Mouse (Mus musculus): ENCODE results near the gene Sult2a6.

The Sult2a6 gene

DNA sequence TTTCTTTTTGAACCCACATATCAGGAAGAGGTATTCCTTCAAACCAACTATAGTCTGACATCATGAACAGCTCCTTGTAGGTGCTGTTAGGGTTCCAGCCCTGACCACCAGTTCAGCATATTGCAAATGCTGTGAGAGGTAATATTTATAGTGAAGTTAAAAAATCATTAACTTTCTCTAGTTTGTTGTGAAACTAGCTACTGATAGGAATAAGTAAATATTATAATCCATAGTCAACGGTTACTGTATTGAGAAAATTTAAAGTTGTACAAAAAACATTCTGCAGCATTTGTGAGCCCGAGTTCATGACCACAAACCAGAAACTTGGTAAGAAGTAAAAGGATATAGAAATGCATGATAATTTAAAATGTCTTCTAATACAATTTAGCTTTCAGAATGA is at the start of gene Sult2a6:
Gene Sult2a6, minus strand, starts transcription at position 101 of the 400 bp plus-strand sequence.
- DNase-seq = no peak

DNA sequence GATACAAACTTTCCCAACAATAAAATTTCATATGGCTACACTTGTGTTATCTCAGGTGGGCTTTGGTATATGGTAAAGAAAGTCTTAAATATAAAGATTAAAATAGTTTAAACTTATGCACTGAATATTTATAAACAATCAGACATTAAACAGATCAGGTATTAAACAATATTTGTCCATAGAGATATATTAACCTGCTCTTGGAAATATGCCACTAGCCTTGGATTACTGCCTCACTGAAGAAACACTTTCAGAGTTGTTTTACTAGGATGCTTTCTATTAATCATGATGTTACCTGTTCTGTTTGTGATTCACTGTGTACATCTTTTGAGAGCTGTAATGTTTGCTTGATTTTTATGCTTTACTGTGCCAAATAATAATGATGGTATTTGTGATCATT is 39.4 kb downstream of the Sult2a6 start:
- no peak for DNase-seq

DNA sequence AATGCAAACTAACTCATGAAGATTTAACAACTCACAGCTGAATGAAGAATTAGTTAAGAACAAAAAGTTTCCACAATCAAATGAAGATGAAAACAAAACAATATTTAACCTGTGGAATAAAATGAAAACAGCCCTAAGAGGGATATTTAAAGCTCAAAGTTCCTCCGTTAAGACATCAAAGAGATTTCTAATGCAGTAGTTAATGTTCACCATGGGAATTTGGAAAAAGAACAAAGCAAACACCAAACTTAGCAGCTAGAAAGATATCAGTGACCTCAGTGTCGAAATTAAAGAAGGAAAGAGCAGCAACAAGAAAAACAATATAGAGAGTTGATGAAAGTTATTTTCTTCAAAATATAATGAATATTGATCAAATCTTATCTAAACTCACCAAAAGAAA is 51.3 kb downstream of the Sult2a6 start:
- DNase-seq = no peak

DNA sequence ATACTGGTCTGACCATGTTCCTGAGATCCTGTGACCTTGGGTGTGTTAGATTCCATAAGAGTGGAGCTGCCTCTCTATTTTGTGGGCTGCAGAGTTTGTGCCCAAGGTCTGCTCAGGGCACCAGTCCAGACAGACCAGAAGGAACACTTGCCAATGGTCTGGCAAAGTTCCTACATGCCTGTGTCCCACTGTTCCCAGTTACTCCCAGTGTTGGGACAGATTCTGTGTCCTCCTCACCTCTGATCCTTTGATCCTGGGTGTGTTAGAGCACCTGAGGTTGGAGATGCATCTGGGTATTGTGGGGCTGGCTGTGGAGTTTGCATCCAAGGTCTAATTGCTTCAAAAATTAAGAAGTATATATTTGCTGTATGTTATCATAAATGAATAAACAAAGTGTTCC is 52.2 kb downstream of the Sult2a6 start:
- no peak for DNase-seq

Measured in lung, adult 18-20 months (tissue).